Mouse (Mus musculus): ENCODE data around the gene Flnc. TPM values are rescaled to one million over a fixed set of nuclear protein-coding genes. Genes with fewer than 3 reads are reported as not detected.

Flnc gene
- total RNA-seq, 2 experiments from 2014 or later = 420 to 954 TPM

GRCm38 (mm10) chr6:29431473-29431872 lies 1.6 kb upstream of the Flnc start:
- peak; percentile 75 for DNase-seq

GRCm38 (mm10) chr6:29432156-29432555 lies 900 bp upstream of the Flnc start:
- DNase-seq = peak; percentile 48

GRCm38 (mm10) chr6:29432676-29433037 lies 399 bp upstream of the Flnc start:
- no peak for DNase-seq

- DNase-seq = peak; percentile 85
Observed at GRCm38 (mm10) chr6:29433804-29434795, 1.0 kb downstream of the Flnc start.

- DNase-seq = peak; percentile 79
Observed at GRCm38 (mm10) chr6:29434911-29435691, 2.0 kb downstream of the Flnc start.

- DNase-seq = peak; percentile 69
Observed at GRCm38 (mm10) chr6:29435940-29436451, 2.9 kb downstream of the Flnc start.

- peak; percentile 76 for DNase-seq
Observed at GRCm38 (mm10) chr6:29436461-29436934, 3.4 kb downstream of the Flnc start.

- peak; percentile 76 for DNase-seq
Observed at GRCm38 (mm10) chr6:29439251-29439650, 6.2 kb downstream of the Flnc start.

- DNase-seq = no peak
Observed at GRCm38 (mm10) chr6:29439789-29440188, 6.7 kb downstream of the Flnc start.

GRCm38 (mm10) chr6:29444773-29445172 lies 11.7 kb downstream of the Flnc start:
- no peak for DNase-seq

- DNase-seq = no peak
Observed at GRCm38 (mm10) chr6:29445354-29445753, 12.3 kb downstream of the Flnc start.

GRCm38 (mm10) chr6:29449858-29450257 lies 16.8 kb downstream of the Flnc start:
- DNase-seq = no peak

GRCm38 (mm10) chr6:29450667-29451066 lies 17.6 kb downstream of the Flnc start:
- no peak for DNase-seq

GRCm38 (mm10) chr6:29461502-29461901 lies 28.4 kb downstream of the Flnc start:
- no peak for DNase-seq

GRCm38 (mm10) chr6:29463388-29463787 lies 30.3 kb downstream of the Flnc start:
- DNase-seq = no peak

GRCm38 (mm10) chr6:29467583-29468354 lies 34.7 kb downstream of the Flnc start, which contains the start of gene Atp6v1f:
Atp6v1f (plus strand) TSS chr6:29467718.
- DNase-seq = peak; percentile 92

- DNase-seq = no peak
Observed at GRCm38 (mm10) chr6:29468851-29469250, 35.8 kb downstream of the Flnc start.

GRCm38 (mm10) chr6:29471137-29471536 lies 38.1 kb downstream of the Flnc start, which contains the start of gene Atp6v1fnb:
Atp6v1fnb (plus strand) TSS chr6:29471437.
- no peak for DNase-seq

- DNase-seq = peak; percentile 69
Observed at GRCm38 (mm10) chr6:29473941-29474691, 41.1 kb downstream of the Flnc start.

GRCm38 (mm10) chr6:29474736-29475135 lies 41.7 kb downstream of the Flnc start:
- no peak for DNase-seq

GRCm38 (mm10) chr6:29482691-29483090 lies 49.6 kb downstream of the Flnc start:
- DNase-seq = no peak

All from gastrocnemius, postnatal 25 days (tissue).